Mouse (Mus musculus): ENCODE results near the gene A730015C16Rik. TPM values are rescaled to one million over a fixed set of nuclear protein-coding genes. Genes with fewer than 3 reads are reported as not detected.
A peak's percentile ranks its signal among the peaks of the same experiment; 100 is the strongest.

The A730015C16Rik gene
- total RNA-seq, 2 experiments from 2014 or later, result not detected

DNA sequence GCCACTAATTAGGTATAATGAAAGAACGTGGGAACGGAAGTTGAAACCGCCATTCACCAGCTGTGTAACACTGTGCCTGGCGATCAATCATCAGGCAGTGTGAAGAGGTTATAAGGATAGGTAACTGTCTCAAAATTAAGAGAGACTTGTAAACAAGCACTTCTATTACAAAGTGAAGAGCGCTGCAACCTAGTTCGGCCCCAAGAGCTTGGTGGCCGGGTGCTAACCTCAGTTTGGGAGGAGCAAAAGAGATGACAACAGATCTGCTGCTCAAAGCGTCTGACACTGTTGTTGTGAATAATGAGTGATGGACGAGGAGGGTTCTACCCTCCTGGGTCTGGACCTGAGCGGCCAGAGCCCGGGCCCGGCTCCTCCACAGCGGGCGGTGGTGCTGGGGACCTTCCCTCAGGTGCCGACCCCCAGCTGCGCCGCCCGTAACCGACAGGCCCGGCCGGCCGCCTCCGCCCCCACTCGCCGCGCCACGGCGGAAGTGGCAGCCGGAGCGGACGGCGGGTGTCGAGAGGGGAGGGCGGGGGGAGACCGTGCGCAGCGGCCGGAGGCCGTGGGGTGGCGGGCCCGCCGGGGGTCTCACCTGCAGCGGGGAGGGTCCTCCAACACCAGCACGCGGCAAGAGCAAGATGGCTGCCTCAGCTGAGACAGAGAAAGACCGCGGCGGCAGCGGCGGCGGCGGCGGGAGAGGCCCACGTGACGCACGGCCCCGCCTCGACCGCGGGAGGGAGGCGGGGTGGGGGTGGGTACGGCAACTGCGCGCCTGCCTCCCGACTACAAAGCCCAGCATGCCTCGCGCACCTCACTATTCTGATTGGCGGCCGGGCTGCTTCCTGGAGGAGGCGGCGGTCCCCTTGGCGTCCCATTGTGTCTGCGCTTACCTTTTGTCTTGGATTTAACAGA lies 15.2 kb downstream of the A730015C16Rik start, which contains the start of gene Btf3l4:
TSS of gene Btf3l4 (minus strand) at position 699 of the 912 bp plus-strand sequence.
- DNase-seq, result peak; percentile 79 to 83
- intact Hi-C loops (cut with DNase I), result no loop called here

GRCm38 (mm10) chr4:108830698-108831097 lies 17.7 kb downstream of the A730015C16Rik start:
- DNase-seq, result no peak
- intact Hi-C loops (cut with DNase I), result no loop called here

GRCm38 (mm10) chr4:108826643-108827042 lies 21.8 kb downstream of the A730015C16Rik start:
- no peak for DNase-seq
- intact Hi-C loops (cut with DNase I), result no loop called here

DNA sequence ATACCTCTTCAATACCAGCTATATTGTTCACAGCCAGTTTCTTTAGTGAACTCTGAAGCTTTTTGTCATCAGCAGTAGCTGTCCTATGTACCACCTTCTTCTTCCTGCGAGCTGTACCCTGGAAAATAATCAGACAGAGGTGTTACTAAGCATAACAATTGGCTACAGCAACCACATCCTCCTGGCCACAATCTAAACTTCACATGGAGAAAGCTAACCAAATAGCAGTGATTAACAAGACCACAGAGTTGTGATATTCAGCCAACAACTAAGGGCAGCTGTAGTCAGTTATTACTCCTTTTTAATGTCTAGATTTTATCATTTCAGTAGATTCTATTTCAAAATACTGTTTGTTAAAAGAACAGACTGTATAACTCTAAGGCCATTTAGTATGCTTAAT lies 22.3 kb downstream of the A730015C16Rik start:
- intact Hi-C loops (cut with DNase I), result no loop called here

DNA sequence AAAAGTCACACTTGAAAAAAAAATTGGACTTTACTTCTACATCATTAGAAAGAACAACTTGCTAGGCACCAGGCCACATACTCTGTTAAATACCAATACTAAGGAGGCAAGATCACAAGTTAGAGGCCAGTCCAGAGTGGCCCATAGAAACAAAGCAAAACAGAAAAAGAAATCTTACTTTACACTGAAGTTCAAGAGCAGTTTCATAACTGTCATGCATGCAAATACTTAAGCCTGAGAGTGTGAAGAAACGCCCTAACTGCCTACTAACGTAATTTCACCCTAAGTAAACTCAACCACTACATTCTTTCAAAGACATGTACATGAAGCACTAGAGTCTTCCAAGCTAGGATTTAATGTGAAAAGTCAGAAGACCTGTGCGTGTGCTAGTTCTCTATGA lies 22.7 kb downstream of the A730015C16Rik start:
- intact Hi-C loops (cut with DNase I), result no loop called here
- DNase-seq, result no peak

More for the DNA sequence above, 22.3 kb downstream of the A730015C16Rik start:
- no peak for DNase-seq

GRCm38 (mm10) chr4:108811550-108811949 lies 36.9 kb downstream of the A730015C16Rik start:
- intact Hi-C loops (cut with DNase I), result no loop called here
- DNase-seq, result no peak

DNA sequence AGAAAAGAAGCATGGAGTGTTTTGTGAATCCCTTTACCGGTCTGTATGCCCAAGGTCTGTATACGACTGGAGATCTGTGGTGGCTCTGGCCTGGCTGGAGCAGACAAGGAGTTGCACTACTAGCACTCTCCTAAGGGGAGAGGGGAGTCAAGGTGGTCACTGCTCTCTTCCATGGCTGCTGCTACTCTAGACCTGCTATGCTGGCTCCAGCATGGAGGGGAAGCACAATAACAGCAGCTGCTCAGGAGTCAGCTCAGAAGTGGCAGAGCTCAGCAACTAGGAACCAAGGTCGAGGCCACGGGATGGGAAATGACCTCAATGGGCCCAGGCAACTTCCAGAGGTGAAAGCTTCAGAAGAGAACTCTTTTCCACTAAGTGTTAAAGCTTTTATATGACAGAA lies 37.3 kb downstream of the A730015C16Rik start:
- DNase-seq, result no peak
- intact Hi-C loops (cut with DNase I), result no loop called here

GRCm38 (mm10) chr4:108803535-108803934 lies 44.9 kb downstream of the A730015C16Rik start:
- no peak for DNase-seq
- intact Hi-C loops (cut with DNase I), result no loop called here

GRCm38 (mm10) chr4:108798083-108798830 lies 50.2 kb downstream of the A730015C16Rik start:
- intact Hi-C loops (cut with DNase I), result loop anchor here (10.0 kb wide), 1 partner anchor 177 kb away; no protein-coding TSS in a partner anchor
- DNase-seq, result peak; percentile 27 to 69

Other genes with a start within 250 kb of the A730015C16Rik start
- 10 to 100 TPM; 17.6 to 18.2 TPM for gene Cc2d1b, start 228.7 kb downstream of the A730015C16Rik start, total RNA-seq (2021)
- gene 3110021N24Rik, start 129.0 kb downstream of the A730015C16Rik start, total RNA-seq (2021), result 1 to 10 TPM in 1 of 2 experiments, under 1 TPM in 1; 0.69 to 1.1 TPM
- gene Zfyve9, start 67.8 kb downstream of the A730015C16Rik start, total RNA-seq (2021), result 10 to 100 TPM; 45.5 to 51.0 TPM
- 10 to 100 TPM; 43.3 to 44.6 TPM for gene Btf3l4, start 15.0 kb downstream of the A730015C16Rik start, total RNA-seq (2021)
- 10 to 100 TPM; 11.5 to 13.3 TPM for gene Txndc12, start 14.0 kb downstream of the A730015C16Rik start, total RNA-seq (2021)
- 10 to 100 TPM; 18.9 to 21.7 TPM for gene Kti12, start 834 bp downstream of the A730015C16Rik start, total RNA-seq (2021)
- gene Rab3b, start 30.4 kb upstream of the A730015C16Rik start, total RNA-seq (2021), result under 1 TPM in 1 of 2 experiments, not detected in 1; 0.32 TPM
- 100 to 1,000 TPM; 102 to 120 TPM for gene Nrd1, start 152.0 kb upstream of the A730015C16Rik start, total RNA-seq (2021)